Mouse (Mus musculus) lung, postnatal 10 days (tissue): ENCODE results near the gene Gla.
A peak's percentile ranks its signal among the peaks of the same experiment; 100 is the strongest.
"Not testable (repeated sequence)": the region's sequence is repeated elsewhere in the genome, so short reads cannot be mapped to it uniquely, and the experiment has no call there.

ENCODE experiments used
- DNase-seq: peaks from one replicate; pipeline ENCODE4 v3.0.0; 2021

Gla gene

DNA sequence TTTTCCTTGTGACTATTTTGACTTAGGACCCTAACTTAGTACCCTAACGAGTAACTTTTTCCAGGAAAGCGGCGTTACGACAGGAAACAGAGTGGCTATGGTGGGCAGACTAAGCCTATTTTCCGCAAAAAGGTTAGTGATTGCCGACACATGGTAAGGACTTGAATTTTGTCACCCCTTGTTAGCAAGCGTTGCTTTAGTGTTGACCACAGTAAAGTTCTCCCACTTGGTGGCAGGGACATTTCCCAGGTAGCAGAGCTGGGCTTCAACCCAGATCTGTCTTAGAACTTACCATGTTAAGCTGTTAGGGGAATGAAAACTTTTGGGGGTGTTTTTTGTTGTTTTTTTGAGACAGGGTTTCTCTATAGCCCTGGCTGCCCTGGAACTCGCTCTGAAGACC lies 14.5 kb downstream of the Gla start:
- DNase-seq: no peak

DNA sequence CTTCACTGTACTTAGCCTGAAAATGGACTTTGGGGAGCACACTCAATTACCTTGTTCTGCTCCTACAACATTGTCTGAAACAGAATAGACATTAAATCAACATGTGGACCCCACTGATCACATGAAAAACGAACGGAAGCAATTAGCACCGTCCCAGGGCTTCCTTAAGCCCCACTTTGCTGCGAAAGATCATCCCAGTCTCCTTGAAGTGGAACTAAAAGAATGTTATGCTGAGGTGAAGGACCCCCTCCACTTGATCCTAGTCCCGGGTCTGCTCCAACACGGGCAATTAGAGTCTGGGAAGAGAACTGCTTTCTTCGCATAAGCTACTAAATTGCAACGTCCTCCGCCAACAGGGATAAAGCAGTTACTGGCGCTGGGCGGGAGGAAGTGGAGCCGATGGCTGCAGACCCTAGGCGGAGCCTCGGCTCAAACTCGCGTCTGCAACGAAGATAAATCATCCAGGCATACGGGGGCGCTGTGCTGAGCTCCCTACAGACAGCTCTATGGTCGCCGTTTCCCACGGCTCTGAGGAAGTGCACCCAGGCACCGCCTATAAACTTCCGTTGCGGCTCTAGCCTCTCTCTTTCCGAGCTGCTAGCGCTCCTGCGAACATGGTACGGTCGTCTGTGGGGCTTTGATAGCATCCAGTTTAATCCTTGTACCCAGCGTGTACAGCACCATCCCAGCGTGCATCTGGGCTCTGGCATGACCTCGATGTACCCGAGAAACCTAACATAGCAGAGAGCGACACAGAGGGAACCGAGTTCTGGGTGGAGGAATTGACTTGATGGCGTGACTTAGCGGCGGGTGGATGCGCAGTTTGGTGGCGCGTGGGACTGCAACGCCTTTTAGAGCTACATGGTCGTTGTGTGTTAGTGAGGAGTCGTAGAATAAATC lies 15.6 kb downstream of the Gla start, which contains the start of gene Rpl36a:
Rpl36a (plus strand) TSS at position 552 of the 900 bp plus-strand sequence.
- peak; percentile 95 for DNase-seq

DNA sequence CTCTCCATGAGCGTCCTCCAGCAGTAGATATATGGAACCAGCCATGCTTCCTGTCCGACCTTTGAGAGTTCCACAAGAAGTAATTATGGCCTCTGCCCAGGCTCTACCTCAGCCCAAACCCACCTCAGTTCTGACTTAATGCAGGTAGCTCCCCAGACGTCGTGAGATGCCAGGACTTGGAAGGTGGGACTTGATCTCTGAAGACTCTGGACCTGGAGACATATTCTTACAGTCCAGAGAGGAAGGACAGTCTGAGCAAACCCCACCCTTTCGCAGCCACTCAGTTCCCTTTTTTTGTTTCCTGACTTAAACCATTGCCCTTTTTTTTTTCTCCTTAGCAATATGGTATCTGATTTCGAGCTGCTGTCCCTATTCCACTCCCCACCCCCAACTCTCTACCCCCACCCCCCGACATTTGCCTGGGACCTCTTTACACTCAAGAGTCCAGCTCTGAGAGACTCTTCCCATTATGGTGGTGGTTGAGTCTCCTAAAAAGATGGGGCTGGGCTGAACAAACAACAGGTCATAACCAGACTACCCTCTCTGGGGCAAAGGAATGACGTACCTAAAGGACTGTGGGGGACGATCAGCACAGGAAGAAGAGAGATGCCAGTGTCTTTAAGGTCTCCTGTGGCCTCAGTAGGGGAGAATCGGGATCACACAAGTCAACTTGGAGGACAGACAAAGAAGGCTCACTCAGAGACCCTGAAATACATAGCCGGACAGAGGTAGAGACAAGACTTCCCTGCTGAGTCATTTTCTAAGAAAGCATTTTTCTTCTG lies 17.8 kb downstream of the Gla start, which contains the start of gene Btk:
Btk (minus strand) TSS at position 683 of the 782 bp plus-strand sequence.
- no peak for DNase-seq

DNA sequence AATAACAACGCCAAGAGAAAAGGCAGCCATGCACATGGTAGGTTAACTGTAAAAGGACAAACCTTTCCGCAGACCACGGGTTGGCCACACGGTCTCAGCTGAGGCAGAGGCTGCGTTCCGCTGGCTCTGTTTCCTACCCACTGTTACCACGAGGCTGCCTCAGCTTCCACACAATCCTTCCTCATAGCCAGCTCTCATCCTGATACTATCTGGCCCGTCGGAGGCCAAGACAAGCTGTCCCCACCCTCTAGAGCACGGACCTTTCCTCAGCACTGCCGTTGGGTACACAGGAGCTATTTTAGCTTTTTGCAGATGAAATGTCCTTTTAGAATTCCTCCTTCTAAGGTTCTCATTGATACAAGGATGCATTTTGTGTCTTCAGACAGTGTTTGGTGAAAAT lies 18.7 kb downstream of the Gla start:
- no peak for DNase-seq

DNA sequence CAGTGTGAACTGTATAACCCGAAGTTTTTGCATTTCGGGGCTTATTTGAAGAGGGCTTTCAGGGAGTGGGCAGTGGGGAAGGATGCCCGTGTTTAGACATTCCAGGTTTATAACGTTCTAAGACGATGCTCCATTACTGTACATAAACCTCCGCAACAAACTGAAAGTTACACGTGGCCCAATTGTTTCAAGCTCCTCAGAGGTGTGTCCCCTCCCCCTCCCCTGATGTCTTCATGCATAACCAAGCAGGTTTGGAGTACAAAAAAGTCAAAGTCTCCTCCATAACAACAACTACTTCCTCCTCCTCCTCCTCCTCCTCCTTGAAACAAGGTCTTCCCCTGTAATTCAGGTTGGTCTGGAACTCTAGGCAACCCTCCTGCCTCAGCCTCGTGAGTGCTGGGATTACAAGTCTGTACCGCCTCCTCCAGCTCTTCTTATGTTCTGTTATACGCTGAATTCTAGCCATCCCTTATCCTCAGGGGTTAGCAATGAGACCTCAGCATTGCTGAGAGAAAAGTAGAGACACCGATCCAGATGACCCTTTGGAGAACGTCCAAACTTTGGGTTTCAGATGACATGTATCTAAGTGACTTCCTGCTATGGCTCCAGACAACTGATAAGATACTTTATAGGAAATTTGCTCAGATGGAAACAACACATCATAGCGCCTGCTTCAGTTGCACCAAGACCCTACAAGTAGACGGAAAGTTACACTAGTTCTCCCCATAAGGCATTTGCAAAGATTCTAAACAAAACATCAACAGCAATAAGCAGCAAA lies 20.2 kb downstream of the Gla start:
- DNase-seq: no peak

DNA sequence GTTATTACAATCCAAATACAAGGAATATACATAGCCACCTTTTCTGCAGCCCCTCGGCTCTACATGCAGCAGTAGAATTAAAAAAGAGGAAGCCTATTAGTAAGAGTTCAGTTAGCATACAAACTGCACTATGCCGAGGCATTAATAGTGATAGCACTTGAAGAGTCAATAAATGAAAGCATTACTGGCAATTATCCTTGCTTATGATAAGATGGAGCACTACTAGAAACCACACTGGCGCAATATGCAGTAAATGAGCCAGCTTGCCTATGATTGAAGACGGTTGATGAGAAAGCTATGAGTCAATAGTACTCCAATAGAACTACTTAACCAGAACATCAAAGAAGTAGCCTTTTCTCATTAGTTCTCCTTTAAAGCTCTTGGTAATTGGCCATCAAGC lies 23.0 kb downstream of the Gla start:
- DNase-seq: no peak

DNA sequence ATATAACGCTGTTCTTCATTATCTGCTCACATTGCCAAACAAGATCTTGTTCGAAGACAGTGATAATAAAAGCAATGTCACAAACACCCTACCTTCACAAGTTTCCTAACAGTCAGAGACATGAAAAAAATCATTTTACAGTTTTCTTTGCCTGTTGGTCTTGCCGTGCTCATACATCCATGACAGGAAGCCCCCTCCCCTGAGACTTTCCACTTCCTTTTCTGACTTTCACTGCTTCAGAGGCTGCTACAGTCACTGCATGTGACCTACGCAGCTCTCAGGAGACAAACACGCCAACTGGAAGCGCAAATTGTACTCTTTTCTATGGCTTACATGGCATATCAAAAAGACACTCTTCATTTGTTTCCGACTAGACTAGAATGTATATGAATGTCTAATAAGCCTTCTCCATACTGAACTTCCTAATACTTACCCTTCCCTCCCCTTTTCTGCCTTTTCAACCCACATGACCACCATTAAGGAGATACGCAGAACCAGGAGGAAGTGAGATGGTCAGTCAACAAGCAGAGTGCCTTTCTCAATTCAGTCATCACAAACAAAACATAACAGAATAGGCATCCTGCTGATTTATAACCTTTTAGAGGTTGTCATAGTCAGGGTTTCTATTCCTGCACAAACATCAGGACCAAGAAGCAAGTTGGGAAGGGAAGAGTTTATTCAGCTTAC lies 34.2 kb downstream of the Gla start:
- DNase-seq: no peak

DNA sequence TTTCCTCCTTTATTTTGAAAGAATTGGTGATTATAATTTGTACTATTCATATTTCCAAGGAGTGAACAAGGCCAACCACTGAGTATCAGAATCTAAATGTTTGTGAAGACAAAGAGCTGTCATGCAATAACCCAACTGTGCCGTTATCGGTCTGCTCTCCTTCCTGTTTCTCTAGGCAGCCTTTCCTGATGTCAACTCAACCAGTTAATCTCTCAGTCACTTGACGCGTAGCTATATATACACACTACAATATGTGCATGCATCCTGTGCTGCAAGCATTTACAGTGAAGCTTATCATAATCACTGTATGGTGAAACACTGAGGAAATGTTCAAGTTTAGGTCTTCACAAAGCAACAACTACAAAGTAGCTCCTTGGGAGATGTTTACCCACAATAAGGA lies 36.6 kb downstream of the Gla start:
- DNase-seq: no peak

DNA sequence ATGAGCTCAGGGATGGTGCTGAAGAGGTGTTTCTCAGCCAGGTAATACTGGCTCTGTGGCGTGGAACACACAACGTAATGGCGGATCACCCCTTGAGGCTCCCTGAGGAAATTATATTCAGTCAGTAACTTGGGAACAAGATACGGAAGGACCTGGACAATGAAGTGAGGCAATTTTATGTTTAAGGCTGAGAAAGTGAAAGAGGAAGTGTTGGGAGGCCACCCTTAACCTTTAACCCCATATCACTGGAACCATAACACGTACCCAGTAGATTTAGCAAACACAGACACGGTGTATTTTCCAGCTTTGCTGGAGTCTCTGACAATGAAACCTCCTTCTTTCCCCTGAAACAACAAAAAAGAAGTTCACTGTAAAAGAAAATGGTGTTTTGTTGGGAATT lies 46.5 kb downstream of the Gla start:
- DNase-seq: no peak

DNA sequence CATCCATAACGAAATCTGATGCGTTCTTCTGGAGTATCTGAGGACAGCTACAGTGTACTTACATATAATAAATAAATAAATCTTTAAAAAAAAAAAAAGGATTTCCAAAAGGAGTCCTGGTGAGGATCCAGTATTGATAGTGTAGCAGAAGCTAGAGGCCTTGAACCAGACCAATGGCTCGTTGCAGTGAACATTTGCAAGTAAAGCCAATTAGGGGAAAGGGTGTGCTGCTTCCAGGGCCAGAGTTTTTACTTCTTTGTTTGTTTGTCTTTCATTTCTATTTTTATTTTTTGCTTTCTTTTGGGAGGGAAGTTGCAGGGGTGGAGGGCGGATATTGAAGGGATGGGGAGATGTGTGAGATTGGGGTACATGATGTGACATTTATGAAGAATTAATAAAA lies 47.6 kb downstream of the Gla start:
- DNase-seq: no peak

DNA sequence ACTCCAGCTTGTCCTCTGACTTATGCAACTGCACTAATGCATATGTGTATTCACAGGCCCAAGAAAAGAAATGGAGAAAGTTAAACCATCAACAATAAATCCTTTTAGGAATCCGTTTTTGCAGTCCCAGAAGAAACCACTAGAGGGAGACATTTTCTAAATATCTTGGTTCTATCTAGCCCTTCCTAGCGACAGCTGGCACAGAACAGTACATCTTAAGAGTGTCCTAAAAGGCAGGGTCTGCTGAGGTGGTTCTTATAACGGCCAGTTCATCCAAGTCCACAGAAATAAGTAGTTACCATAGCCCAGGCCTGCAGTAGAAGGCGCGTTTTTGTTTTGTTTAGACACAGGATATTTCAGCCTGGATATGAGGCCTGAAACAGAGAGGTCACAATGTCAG lies 50.0 kb downstream of the Gla start:
- DNase-seq: peak; percentile 51

DNA sequence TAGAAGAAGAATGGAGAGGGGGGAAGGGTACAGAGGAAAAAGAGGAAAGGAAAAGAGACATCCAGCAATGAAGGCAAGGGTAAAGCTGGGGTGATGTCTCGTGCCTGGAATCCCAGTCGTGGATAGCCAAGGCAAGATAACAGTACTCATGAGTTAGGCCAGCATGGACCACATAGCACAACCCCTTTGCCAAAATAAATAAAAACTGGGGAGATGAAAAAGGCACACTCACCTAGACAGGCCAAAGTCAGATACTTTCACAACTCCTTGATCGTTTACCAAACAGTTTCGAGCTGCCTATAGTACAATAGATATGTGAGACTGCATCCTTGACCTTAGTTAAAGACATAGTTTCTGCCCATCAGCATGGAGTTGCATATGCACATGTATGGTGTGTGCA lies 53.6 kb downstream of the Gla start:
- no peak for DNase-seq

DNA sequence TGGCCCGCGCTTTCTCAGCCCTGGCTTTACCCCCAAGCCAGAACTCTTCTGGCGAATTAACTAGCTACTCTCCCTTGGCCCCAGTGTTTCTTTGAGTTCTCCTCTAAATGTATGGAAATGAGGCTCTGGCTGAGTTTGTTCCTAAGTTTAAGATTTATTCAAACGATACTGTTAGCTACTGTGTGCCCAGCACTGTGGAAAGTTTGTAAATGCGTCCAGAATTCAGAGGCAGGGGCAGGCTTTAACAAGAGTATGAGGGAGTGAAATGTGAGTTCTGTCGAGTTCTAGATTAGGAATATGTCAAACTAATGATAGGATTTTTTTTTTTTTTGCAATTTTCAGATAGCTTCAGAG lies 59.0 kb downstream of the Gla start:
- DNase-seq: no peak

DNA sequence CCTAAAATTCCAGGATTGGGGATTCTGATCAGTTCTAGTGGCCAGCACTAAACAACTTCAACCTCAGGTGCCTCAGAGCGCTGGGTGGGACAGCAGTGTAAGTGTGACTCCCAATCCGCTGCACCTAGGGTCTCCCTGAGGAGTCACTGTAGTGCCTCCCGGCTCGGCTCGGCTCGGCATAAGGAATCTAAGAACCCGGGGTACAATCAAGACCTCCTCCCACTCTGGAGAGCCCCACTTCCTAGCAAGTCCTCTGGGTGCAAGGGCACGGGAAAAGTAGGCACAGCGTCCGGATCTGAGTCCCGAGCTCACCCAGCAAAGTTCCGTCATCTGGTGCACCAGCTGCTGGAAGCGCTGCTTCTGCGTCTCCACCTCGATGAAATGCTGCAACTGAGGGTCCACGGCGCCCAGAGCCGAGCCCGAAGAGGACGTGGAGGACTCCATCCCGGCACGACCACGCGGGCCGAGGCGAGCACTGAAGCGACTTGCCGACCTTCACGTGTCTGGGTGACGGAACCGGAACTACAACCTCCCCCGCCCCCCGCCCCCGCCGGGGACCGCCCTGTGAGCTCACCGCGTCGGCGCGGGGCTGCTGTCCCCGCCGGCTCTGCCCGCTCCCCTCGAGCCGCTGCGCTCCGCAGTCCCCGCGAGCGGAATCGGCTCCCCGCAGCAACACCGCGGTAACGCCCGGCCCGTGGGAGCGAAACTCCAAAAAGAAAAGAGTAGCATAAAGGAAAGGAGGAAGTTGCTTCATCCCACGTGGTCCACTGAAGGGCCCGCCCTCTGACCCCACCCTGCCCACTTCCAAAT lies 59.6 kb downstream of the Gla start, which contains the start of gene Timm8a1:
Timm8a1 (minus strand) TSS at position 721 of the 810 bp plus-strand sequence.
- peak; percentile 60 for DNase-seq

DNA sequence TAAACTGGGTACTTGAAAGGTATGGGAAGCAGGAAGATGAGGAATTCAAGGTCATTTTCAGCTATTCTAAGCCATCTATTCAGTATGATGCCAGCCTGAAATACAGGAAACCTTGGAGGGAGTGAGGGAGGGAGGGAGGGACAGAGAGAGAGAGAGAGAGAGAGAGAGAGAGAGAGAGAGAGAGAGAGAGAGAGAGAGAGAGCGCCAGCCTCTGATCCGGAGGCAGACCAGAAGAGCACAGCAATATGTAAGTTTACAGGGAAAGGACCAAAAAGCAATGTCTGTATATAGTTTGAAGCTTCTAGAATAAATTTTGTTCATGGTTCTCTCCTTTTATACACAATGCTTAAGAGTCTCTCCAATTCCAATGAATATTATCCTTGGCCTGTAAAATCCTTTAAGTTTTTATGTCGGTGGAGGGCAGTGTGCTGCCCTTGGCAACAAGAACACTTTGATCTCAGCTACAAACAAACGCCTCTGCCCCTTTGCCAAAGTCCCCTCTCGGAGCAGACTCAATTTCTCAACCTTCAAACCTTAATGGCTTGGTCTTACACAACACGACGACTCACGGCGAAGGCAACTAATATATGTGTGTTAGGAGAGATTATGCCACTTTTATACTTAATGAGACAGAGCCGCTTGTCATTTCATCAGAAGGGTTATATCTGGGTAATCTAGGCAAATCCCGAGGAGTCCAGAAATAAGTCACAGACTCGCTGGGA lies 60.4 kb downstream of the Gla start:
- DNase-seq: no peak

DNA sequence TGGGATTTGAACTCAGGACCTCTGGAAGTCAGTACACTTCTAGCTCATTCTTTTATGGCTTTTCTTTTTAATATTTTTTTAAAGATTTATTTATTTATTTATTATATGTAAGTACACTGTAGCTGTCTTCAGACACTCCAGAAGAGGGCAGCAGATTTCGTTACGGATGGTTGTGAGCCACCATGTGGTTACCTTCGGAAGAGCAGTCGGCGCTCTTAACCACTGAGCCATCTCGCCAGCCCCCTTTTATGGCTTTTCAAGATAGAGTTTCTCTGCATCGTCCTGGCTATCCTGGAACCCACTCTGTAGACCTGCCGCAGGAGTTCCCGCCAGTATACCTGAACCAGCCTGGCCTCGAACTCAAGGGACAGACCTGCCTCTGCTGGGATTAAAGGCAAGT lies 61.1 kb downstream of the Gla start:
- DNase-seq: not testable (repeated sequence)
